Mouse (Mus musculus) liver, embryonic 13.5 days (tissue): ENCODE measurements around the gene Cltrn. TPM values are rescaled to one million over a fixed set of nuclear protein-coding genes. Genes with fewer than 3 reads are reported as not detected.

Source experiments
- ATAC-seq: fragments of 200-750 bp; cut with Nextera tagmentation; 2 replicates; pipeline ENCODE4 v1.8.0; 2017; ENCODE audit warnings: low read depth, mild to moderate bottlenecking, moderate number of reproducible peaks, moderate library complexity
- DNase-seq: peaks from one replicate; pipeline ENCODE4 v3.0.0; 2022
- H3K27ac ChIP-seq: fragments of 300-500 bp; sonication (generic); 2 replicates; pipeline ENCODE4 v1.5.1; 2015; ENCODE audit warnings: moderate library complexity, mild to moderate bottlenecking, inconsistent platforms
- H3K27me3 ChIP-seq: fragments of 300-500 bp; sonication (generic); 2 replicates; pipeline ENCODE4 v1.6.1; 2015; ENCODE audit warnings: mild to moderate bottlenecking, inconsistent platforms
- H3K36me3 ChIP-seq: fragments of 300-500 bp; sonication (generic); 2 replicates; pipeline ENCODE4 v1.6.1; 2015; ENCODE audit warnings: mild to moderate bottlenecking, inconsistent platforms
- H3K4me1 ChIP-seq: fragments of 300-500 bp; sonication (generic); replicated peaks from 2 replicates; pipeline ENCODE4 v1.6.1; 2015; ENCODE audit warnings: inconsistent platforms
- H3K4me2 ChIP-seq: fragments of 300-500 bp; sonication (generic); 2 replicates; pipeline ENCODE4 v1.6.1; 2015; ENCODE audit warnings: inconsistent platforms, mild to moderate bottlenecking, moderate library complexity
- H3K4me3 ChIP-seq: fragments of 300-500 bp; sonication (generic); replicated peaks from 2 replicates; pipeline ENCODE4 v1.5.1; 2015; ENCODE audit warnings: mild to moderate bottlenecking, inconsistent platforms
- H3K9ac ChIP-seq: fragments of 300-500 bp; sonication (generic); 2 replicates; pipeline ENCODE4 v1.6.1; 2015; ENCODE audit warnings: mild to moderate bottlenecking, inconsistent platforms
- H3K9me3 ChIP-seq: fragments of 300-500 bp; sonication (generic); replicated peaks from 2 replicates; pipeline ENCODE4 v1.6.1; 2016; ENCODE audit warnings: inconsistent platforms
- WGBS: fragments of 180-500 bp; shearing (Covaris S2); methylation state at CpG from one replicate; pipeline ENCODE4 v1.1.7; 2015; ENCODE audit not compliant: insufficient replicate concordance; 5-methylcytosine and 5-hydroxymethylcytosine counted together
- polyA plus RNA-seq: library from polyadenylated mRNA; unstranded; fragments of >200 nt; fragmentation: Nextera tagmentation; extraction: Ambion mirVana; gene quantifications from 2 replicates; pipeline ENCODE4 v1.2.1, GENCODE M21; 2015

Cltrn gene
- polyA plus RNA-seq, 1 experiment from 2014 or later, result 0.45 TPM

DNA sequence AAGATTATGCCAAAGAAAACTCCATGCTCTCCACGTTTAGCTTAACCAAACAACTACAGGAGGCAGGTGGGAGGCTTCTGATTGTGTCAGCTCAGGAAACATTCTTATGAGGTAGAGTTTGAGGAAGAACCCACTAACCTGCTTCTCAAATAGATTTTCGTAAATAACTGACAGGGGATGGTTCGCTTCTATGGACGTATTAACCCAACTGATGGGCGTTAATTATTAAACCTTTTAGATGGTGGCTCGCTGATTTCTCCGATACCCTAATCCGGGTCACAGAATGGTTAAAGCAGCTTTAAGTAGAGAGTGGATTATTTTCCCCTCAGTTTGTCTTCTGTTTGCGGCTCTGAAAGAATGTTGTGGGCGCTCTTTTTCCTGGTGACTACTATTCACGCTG, 1.3 kb downstream of the Cltrn start:
- ATAC-seq, result no peak
- Histone ChIP-seq H3K27me3 (no peaks in the 10 kb centered on the region), H3K9ac (no peak overlapping the region), H3K4me1 (peaks cover 45% of the 10 kb centered on the region), H3K4me3 (no peak overlapping the region), H3K9me3 (no peaks in the 10 kb centered on the region), H3K36me3 (no peaks in the 10 kb centered on the region), H3K27ac (no peak overlapping the region), H3K4me2 (no peak overlapping the region)
- WGBS, result 80% methylated on average over 11 of the region's 11 CpGs
- DNase-seq, result no peak

DNA sequence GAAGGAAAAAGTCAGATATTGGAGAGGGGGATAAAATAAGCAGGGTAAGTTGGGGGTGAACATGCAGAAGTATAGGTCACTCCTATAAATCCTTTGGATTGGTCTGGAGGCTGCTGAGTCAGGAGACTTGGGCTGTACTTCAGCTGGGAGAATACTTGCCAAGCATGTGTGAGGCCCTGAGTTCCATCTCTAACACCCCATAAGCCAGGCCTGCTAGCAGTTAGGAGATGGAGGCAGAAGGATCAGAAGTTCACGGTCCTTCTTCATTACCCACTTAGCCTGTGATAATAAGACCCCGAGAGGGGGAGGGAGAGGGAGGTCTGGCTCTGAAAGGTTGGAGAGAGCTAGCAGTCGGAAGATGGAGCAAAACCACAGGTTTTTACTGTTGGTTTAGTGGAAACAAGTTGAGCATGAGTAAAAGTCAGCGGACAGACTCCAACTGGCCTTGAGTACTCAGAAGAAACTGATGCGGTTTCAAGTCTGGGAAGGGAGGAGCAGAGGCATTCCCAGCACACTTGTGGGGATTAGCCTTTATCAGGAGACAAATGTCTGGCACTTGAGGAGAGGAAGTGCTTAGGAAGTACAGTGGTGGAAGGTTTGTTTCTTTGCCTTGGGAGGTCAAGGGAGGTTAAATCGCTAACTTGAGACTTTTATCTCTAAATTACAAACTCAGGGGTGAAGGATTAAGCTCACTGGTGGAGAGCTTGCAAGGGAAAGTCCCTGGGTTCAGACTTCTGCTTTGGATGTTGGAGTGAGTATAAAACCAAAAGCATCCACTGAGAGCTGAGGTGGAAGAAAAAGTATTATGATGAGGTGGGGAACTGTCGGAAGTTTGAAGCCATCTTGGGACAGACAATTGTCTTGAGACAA, 3.9 kb downstream of the Cltrn start:
- Histone ChIP-seq H3K27ac (peak overlapping the region; percentile 43), H3K36me3 (no peaks in the 10 kb centered on the region), H3K4me3 (no peak overlapping the region), H3K9ac (no peak overlapping the region), H3K9me3 (no peaks in the 10 kb centered on the region), H3K27me3 (no peaks in the 10 kb centered on the region), H3K4me2 (no peak overlapping the region), H3K4me1 (peaks cover 43% of the 10 kb centered on the region)
- 32% methylated on average over 7 of the region's 7 CpGs for WGBS
- DNase-seq (no peak), ATAC-seq (peak; percentile 9; the same call in 1 of the 2 replicates)

DNA sequence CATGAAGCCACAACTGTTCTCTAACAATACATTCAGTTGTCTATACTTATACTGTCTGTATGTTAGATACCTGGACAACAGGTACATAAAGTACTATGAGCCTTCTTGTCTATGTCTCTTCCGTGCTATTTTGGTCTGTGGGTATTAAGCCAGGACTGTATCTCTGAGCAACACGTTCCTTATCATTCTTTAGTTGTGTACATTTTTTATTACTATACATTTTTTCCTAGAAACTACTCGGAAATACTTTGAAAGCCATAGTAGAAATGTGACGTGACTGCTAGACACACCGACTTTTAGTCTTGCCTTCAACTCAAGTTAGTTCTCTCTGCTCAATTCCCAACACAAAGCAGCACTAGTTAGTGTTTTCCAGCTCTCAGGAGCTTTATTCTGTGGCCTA, 4.8 kb downstream of the Cltrn start:
- Histone ChIP-seq H3K4me2 (peak overlapping the region; percentile 19; the same call in 1 of the 2 replicates), H3K36me3 (no peaks in the 10 kb centered on the region), H3K27ac (peak overlapping the region; percentile 64), H3K27me3 (no peaks in the 10 kb centered on the region), H3K4me3 (no peak overlapping the region), H3K9ac (no peak overlapping the region), H3K4me1 (peaks cover 40% of the 10 kb centered on the region), H3K9me3 (no peaks in the 10 kb centered on the region)
- ATAC-seq (peak; percentile 74), DNase-seq (no peak)
- WGBS, result 30% methylated on average over 5 of the region's 5 CpGs

DNA sequence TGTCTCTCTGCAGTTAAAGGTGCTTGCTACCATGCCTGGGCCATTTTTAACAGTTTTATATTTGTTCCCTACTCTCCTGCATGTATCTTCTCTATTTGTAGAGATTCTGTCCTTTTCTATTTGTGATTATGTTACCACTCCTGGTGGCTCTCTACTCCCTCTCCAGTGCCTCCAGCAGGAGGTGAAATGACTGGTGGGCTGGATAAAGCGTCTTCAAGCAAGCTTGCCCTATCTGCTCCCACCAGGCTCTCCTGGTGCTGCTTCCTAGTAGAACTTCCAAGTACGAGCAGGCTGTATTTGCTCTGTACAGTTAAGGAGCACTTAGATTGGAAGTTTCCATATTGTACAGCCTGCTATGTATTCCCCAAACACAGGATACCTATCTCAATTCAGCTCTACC, 7.2 kb downstream of the Cltrn start:
- H3K4me1 ChIP-seq, result peaks cover 33% of the 10 kb centered on the region
- 38% methylated on average over 2 of the region's 2 CpGs for WGBS
- ATAC-seq (peak; percentile 83), DNase-seq (no peak)
- no peak overlapping the region for H3K27ac ChIP-seq
- H3K9ac ChIP-seq, result no peak overlapping the region
- no peak overlapping the region for H3K4me2 ChIP-seq
- no peaks in the 10 kb centered on the region for H3K27me3 ChIP-seq
- H3K36me3 ChIP-seq, result no peaks in the 10 kb centered on the region
- no peaks in the 10 kb centered on the region for H3K9me3 ChIP-seq
- H3K4me3 ChIP-seq, result no peak overlapping the region

DNA sequence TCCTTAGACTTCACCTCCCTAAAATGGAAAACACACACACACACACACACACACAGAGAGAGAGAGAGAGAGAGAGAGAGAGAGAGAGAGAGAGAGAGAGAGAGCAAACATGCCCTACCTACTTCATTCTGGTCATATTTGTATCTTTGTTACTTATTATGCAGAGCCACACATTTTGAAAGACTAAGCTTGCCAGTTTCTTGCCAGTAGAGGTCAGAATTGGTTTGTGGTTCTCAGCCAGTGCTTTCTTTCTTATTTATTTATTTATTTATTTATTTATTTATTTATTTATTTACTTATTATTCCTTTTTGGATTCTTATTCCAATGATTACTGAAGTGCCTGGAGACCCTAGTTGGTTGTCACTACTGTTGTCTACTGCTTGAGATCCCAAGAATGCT, 12.9 kb downstream of the Cltrn start:
- no peaks in the 10 kb centered on the region for H3K36me3 ChIP-seq
- no peak overlapping the region for H3K4me3 ChIP-seq
- H3K27me3 ChIP-seq, result no peaks in the 10 kb centered on the region
- H3K9ac ChIP-seq, result no peak overlapping the region
- H3K4me1 ChIP-seq, result 0 out of 2 replicates have a peak, but pooled peaks cover 3% of the 10 kb centered on the region
- DNase-seq (no peak), ATAC-seq (no peak)
- no peaks in the 10 kb centered on the region for H3K9me3 ChIP-seq
- H3K27ac ChIP-seq, result no peak overlapping the region
- H3K4me2 ChIP-seq, result no peak overlapping the region

DNA sequence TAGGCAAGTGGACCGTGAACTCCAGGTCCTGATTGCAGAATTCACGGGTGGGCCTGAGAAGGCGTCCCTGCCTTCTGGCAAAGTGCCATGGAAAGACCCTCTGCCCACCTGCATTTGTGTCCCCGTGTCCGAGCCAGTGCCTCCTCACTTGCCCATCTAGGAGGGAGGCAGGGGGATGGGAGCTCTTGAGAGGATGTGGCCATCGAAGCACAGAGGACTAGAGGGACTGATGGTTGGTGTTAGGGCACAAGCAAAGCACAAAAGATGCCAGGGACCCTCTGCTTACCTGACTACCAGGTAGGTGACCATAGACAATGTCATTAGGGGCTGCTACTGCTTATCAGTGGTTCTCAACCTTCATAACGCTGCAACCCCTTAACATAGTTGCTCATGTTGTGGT, 13.6 kb downstream of the Cltrn start:
- H3K4me2 ChIP-seq, result no peak overlapping the region
- H3K4me1 ChIP-seq, result 0 out of 2 replicates have a peak, but pooled peaks cover 3% of the 10 kb centered on the region
- H3K27me3 ChIP-seq, result no peaks in the 10 kb centered on the region
- no peak for DNase-seq
- H3K4me3 ChIP-seq, result no peak overlapping the region
- no peak for ATAC-seq
- 67% methylated on average over 7 of the region's 7 CpGs for WGBS
- H3K36me3 ChIP-seq, result no peaks in the 10 kb centered on the region
- H3K9me3 ChIP-seq, result no peaks in the 10 kb centered on the region
- H3K9ac ChIP-seq, result no peak overlapping the region
- no peak overlapping the region for H3K27ac ChIP-seq

DNA sequence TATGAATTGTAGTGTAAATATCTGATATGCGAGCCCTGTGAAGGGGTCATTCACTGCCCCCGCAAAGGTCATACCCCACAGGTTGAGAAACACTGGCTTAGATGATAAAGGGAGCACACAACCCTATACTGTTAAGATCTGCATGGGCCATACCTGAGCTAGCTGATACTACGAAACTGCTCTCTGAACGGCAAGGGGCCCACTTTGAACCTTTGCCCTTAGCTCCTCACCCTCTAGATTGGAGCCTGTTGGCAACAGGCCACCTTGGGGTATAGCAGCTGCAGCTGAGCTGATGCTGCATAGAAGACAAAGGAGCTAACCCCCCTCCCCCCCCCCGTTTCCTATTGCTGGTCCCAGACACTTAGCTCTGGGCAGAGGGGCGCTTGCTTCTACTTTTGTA, 14.0 kb downstream of the Cltrn start:
- WGBS, result 55% methylated on average over 6 of the region's 6 CpGs
- Histone ChIP-seq H3K4me2 (no peak overlapping the region), H3K9me3 (no peaks in the 10 kb centered on the region), H3K36me3 (no peaks in the 10 kb centered on the region), H3K9ac (no peak overlapping the region), H3K4me3 (no peak overlapping the region), H3K27me3 (no peaks in the 10 kb centered on the region), H3K4me1 (0 out of 2 replicates have a peak, but pooled peaks cover 3% of the 10 kb centered on the region), H3K27ac (no peak overlapping the region)
- ATAC-seq, result no peak
- no peak for DNase-seq

DNA sequence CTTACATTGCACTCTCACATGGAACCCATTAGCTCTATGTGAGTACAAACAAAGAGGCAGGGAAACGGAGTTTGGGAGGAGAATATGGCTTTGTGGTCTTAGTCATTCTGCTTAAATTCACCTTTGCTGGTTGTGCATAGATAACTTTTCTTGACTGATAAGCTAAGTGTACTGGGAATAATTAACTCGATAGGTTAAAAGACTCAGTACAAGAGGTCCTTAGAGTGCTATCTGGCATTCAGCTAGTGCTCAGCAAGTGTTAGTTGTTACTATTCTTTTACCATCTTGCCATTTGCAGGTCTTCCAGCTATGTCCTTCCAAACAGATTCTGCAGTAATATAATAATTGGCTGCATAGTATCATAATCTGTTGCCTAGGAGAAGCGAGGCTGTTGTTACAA, 22.5 kb downstream of the Cltrn start:
- no peak for DNase-seq
- no peaks in the 10 kb centered on the region for H3K36me3 ChIP-seq
- no peak overlapping the region for H3K9ac ChIP-seq
- H3K27ac ChIP-seq, result no peak overlapping the region
- no peaks in the 10 kb centered on the region for H3K9me3 ChIP-seq
- no peak overlapping the region for H3K4me2 ChIP-seq
- no peak overlapping the region for H3K4me3 ChIP-seq
- ATAC-seq, result no peak
- 46% methylated on average over 3 of the region's 3 CpGs for WGBS
- H3K27me3 ChIP-seq, result 0 out of 2 replicates have a peak, but pooled peaks cover 4% of the 10 kb centered on the region
- H3K4me1 ChIP-seq, result no peaks in the 10 kb centered on the region

DNA sequence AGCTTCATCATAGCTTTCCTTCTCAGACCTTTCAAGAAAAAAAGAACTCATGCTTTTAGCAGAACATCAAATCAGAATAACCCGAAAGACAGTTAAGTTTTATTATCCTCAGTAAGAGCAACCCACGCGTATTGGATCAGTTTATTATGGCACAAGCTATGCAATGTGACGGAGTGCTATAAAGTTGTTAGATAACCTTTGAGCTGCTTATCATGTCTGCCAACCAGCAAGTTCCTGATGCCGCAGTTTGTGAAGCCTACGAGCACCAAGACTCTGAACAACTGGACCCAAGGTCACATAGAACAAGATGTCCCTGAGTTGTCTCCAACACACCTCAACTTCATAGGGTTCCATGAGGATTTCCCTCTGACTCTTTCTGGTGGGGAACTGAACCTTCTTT, 25.1 kb downstream of the Cltrn start:
- WGBS, result 72% methylated on average over 6 of the region's 6 CpGs
- ATAC-seq (no peak), DNase-seq (no peak)
- Histone ChIP-seq H3K36me3 (no peaks in the 10 kb centered on the region), H3K9ac (no peak overlapping the region), H3K4me2 (no peak overlapping the region), H3K4me3 (no peak overlapping the region), H3K27me3 (0 out of 2 replicates have a peak, but pooled peaks cover 4% of the 10 kb centered on the region), H3K4me1 (no peaks in the 10 kb centered on the region), H3K9me3 (no peaks in the 10 kb centered on the region), H3K27ac (no peak overlapping the region)

DNA sequence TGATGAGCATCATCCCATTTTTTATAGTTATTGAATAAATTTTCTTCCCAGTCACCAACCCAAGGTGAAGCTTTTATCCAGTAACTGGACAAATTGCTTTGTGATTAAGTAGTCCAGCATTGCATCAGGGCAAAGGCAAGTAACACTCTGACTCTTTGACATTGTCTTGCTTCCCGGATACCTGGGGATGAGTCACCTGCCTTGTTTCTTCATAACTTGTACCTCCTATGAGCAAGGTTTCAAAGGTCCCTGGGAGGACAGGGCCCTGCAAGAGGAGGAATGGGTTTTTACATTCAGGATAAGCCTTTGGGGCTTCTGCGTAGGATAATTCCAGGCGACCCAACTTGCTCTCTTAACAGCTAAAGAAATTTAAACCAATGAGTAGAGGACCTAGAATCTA, 35.3 kb downstream of the Cltrn start:
- Histone ChIP-seq H3K4me2 (no peak overlapping the region), H3K27me3 (0 out of 2 replicates have a peak, but pooled peaks cover 6% of the 10 kb centered on the region), H3K4me3 (no peak overlapping the region), H3K4me1 (no peaks in the 10 kb centered on the region), H3K27ac (no peak overlapping the region), H3K9ac (no peak overlapping the region), H3K9me3 (no peaks in the 10 kb centered on the region), H3K36me3 (no peaks in the 10 kb centered on the region)
- 78% methylated on average over 3 of the region's 3 CpGs for WGBS
- ATAC-seq (no peak), DNase-seq (no peak)

DNA sequence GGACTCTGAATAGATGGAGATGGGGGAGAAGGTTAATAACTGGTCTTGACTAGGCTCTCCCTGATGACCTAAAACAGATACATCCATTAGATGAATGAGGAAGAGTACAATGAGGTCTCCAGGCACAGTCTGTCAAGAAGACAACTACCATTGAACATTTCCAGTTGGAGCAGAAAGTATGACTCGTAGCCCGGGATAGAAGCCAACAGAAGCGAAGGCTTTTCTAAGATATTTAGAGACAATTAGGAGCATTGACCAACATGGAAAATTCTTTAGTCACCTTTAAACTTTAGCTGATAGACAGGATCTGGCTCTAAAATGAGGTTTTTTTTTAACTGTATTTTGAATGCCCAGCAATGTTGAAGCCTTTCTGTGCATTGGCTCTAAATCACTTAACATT, 44.9 kb downstream of the Cltrn start:
- H3K4me2 ChIP-seq, result no peak overlapping the region
- no peak for ATAC-seq
- no peak for DNase-seq
- H3K4me1 ChIP-seq, result no peaks in the 10 kb centered on the region
- no peaks in the 10 kb centered on the region for H3K36me3 ChIP-seq
- no peaks in the 10 kb centered on the region for H3K9me3 ChIP-seq
- no peak overlapping the region for H3K27ac ChIP-seq
- 84% methylated on average over 3 of the region's 3 CpGs for WGBS
- H3K27me3 ChIP-seq, result peaks cover 10% of the 10 kb centered on the region
- no peak overlapping the region for H3K9ac ChIP-seq
- no peak overlapping the region for H3K4me3 ChIP-seq

DNA sequence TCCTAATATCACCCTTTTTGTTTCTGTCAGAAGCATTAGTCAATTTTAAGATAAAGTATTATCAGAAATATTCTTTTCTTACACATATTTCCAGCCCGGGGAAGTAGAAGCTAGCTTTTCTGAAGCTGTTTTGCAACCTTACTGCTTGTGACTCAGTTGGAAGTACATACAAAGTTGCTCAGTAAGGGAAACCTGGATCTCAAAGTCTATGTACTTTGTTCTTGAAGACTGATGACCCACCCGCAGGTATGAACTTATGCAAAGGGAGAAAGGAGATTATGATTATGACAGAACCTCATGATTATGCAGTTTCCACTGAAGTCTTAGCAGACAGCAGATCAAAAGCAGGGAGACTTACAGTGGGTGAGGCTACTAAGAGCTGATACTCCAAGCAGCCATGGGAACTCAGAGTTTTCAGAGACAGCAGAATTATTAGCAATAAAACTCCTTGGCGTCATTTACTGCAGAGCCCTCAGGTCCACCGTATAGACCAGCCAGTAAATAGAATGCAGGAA, 46.7 kb downstream of the Cltrn start:
- Histone ChIP-seq H3K9me3 (no peaks in the 10 kb centered on the region), H3K4me1 (no peaks in the 10 kb centered on the region), H3K9ac (no peak overlapping the region), H3K4me2 (no peak overlapping the region), H3K27me3 (peaks cover 17% of the 10 kb centered on the region), H3K27ac (no peak overlapping the region), H3K4me3 (no peak overlapping the region), H3K36me3 (no peaks in the 10 kb centered on the region)
- no peak for ATAC-seq
- DNase-seq, result no peak
- WGBS, result 69% methylated on average over 4 of the region's 4 CpGs
